Mouse (Mus musculus): ENCODE data around the gene Ptprq.

The Ptprq gene

GRCm38 (mm10) chr10:107488654-107489315 lies 231.1 kb downstream of the Ptprq start:
- peak; percentile 37 for DNase-seq (ENCODE audit: low read depth, low spot score)

DNA sequence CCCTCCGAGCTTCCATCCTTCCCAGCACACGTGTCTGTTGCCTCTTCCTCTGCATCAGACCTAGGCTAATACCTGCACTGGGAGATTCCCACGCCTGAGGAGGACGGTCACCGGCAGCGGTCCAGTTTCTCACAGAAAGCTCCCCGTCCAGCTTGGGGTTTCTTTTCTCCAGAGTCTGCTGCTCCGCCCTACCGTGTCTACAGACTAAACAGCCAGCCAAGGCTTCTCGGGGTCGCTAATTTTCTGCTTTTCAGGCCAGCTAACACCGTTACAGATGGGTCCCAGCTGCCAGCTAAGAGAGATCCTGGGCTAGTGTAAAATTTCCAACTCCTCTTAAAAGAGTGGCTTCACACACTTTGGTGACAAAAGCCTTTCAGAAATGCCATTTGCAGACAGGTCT lies 233.1 kb downstream of the Ptprq start:
- DNase-seq (ENCODE audit: low read depth, low spot score) = no peak

DNA sequence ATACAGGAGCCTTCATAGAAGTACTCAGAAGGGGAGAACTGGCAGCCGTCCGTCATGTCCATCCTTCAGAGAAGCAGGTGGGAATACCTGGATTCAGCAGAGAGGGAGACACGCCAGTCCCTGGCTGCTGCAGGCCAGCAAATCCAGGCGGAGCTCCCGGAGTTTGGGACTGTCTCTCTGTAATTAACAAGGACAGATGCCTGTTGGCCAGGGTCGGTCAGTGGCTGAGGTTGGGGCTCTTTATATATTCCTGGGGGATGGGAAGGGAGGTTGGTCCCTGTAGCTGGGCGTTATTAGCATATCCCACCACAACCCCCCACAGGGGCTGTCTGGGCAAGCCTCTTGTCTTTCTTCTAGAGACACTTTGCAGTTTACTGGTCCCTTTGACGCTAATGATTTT lies 234.0 kb downstream of the Ptprq start, which contains the start of gene Myf5:
Gene Myf5, minus strand, starts transcription at position 265 of the 400 bp plus-strand sequence.
- DNase-seq (ENCODE audit: low read depth, low spot score) = no peak

DNA sequence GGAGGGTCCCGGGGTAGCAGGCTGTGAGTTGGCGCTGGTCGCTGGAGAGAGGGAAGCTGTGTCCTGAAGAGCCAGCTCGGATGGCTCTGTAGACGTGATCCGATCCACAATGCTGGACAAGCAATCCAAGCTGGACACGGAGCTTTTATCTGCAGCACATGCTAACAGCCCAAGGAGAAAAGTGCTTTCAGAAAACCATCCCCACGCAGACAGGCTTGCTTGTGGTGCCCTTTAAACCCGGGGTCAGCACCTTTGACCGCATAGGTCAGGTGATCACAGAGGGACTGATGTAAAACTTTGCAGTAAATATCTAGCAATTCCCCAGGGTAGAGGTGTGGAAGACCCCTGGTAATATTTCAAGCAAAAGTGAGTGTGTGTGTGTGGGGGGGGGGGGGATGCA lies 235.8 kb downstream of the Ptprq start:
- no peak for DNase-seq (ENCODE audit: low read depth, low spot score)

- DNase-seq (ENCODE audit: low read depth, low spot score) = no peak
These were observed 246.4 kb downstream of the Ptprq start for GRCm38 (mm10) chr10:107473497-107473896.

GRCm38 (mm10) chr10:107471712-107472111 lies 248.1 kb downstream of the Ptprq start:
- DNase-seq (ENCODE audit: low read depth, low spot score) = no peak

GRCm38 (mm10) chr10:107467819-107468218 lies 252.0 kb downstream of the Ptprq start:
- no peak for DNase-seq (ENCODE audit: low read depth, low spot score)

Measured in ZHBTc4 (cell line).